ENCODE assay signal across 31 mouse cellular contexts in the genomic region with DNA sequence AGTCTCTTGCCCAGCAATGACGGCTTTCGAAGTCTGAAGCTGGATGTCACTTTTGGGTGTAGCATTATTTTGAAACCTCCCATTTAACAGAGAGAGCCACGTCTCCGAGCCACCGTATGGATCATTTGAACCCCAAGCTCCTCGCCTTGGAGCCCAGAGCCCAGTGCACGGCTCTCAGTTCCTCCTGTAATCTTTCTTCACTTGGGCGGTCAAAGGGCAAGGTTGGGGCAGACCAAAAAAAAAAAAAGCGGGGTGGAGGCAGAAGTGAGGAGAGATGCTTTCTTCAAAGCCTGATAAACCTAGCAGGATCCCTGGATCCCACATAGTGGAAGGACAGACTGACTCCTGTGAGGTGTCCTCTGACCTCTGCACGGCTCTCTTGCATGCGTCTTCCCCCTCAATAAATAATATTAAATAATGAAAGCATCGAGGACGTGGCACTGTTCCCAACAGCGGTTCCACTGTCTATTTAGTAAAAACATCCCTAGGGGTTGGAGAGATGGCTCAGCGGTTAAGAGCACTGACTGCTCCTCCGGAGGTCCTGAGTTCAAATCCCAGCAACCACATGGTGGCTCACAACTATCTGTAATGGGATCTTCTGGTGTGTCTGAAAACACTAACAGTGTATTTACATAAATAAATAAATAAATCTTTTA.
"Had no signal": no experiment of that assay in that cellular context is flagged by ENCODE, and none has a peak within 500 bp of the region (broad histone marks: within the 10 kb centered on the region; RNA-seq: fewer than 3 reads in every experiment).

No protein-coding gene starts in this region.

- H3K27me3 ChIP-seq: heart, embryonic 12.5 days; heart, embryonic 13.5 days; heart, embryonic 15.5 days; hindbrain, embryonic 12.5 days; hindbrain, embryonic 13.5 days; hindbrain, embryonic 15.5 days; intestine, embryonic 15.5 days; kidney, embryonic 15.5 days had no signal

- H3K36me3 ChIP-seq: heart, embryonic 12.5 days; heart, embryonic 13.5 days; heart, embryonic 15.5 days; hindbrain, embryonic 10.5 days; hindbrain, embryonic 12.5 days; hindbrain, embryonic 13.5 days; hindbrain, embryonic 15.5 days; intestine, embryonic 15.5 days; kidney, embryonic 15.5 days had no signal

- DNase-seq: heart, postnatal 10 days; heart, postnatal 14 days; heart, postnatal 36 days; heart, postnatal 4 days; kidney, adult 11 months; kidney, adult 18-20 months; kidney, adult 2 months; kidney, adult 8-10 months; kidney, adult 9 months; kidney, postnatal 10 days; kidney, postnatal 14 days; kidney, postnatal 25 days; kidney, postnatal 36 days; kidney, postnatal 4 days; layer of hippocampus, adult 9-11 months; layer of hippocampus, postnatal 36 days had no signal

- H3K27ac ChIP-seq: heart, embryonic 13.5 days; heart, embryonic 15.5 days; hindbrain, embryonic 10.5 days; hindbrain, embryonic 12.5 days; hindbrain, embryonic 13.5 days; hindbrain, embryonic 14.5 days; hindbrain, embryonic 15.5 days; hindbrain, postnatal 0 days; intestine, embryonic 15.5 days; kidney, embryonic 15.5 days; kidney, postnatal 0 days; layer of hippocampus, adult 2 months; left cerebral cortex, adult 2 months had no signal

- H3K4me3 ChIP-seq: heart, embryonic 12.5 days; heart, embryonic 13.5 days; heart, embryonic 15.5 days; hindbrain, embryonic 10.5 days; hindbrain, embryonic 12.5 days; hindbrain, embryonic 13.5 days; hindbrain, embryonic 15.5 days; intestine, embryonic 15.5 days; kidney, embryonic 15.5 days; layer of hippocampus, adult 2 months; left cerebral cortex, adult 2 months had no signal

- H3K9me3 ChIP-seq: heart, embryonic 12.5 days; heart, embryonic 13.5 days; heart, embryonic 15.5 days; hindbrain, embryonic 10.5 days; hindbrain, embryonic 12.5 days; hindbrain, embryonic 13.5 days; hindbrain, embryonic 15.5 days; intestine, embryonic 15.5 days; kidney, embryonic 15.5 days had no signal

- H3K9ac ChIP-seq: heart, embryonic 12.5 days; heart, embryonic 13.5 days; heart, embryonic 15.5 days; hindbrain, embryonic 12.5 days; hindbrain, embryonic 13.5 days; hindbrain, embryonic 14.5 days; hindbrain, embryonic 15.5 days; intestine, embryonic 15.5 days; kidney, embryonic 15.5 days had no signal

- H3K4me2 ChIP-seq: heart, embryonic 11.5 days; heart, embryonic 12.5 days; heart, embryonic 13.5 days; heart, embryonic 15.5 days; hindbrain, embryonic 12.5 days; hindbrain, embryonic 13.5 days; hindbrain, embryonic 14.5 days; hindbrain, embryonic 15.5 days; intestine, embryonic 15.5 days; kidney, embryonic 15.5 days had no signal
